Mouse (Mus musculus) neural tube, postnatal 0 days (tissue): Measurements from ENCODE around the gene Clic3. TPM values are rescaled to one million over a fixed set of nuclear protein-coding genes. Genes with fewer than 3 reads are reported as not detected.

Experiments
- microRNA-seq: library from miRNA; unstranded; fragments of <30 nt; microRNA quantifications from one replicate; pipeline ENCODE4, GENCODE M21; 2016
- polyA plus RNA-seq: library from polyadenylated mRNA; unstranded; fragments of >200 nt; fragmentation: Nextera tagmentation; extraction: Ambion mirVana; gene quantifications from 2 replicates; pipeline ENCODE4 v1.2.1, GENCODE M21; 2015

Clic3 gene
- polyA plus RNA-seq: 1.3 and 1.8 TPM in 2 replicates

GRCm38 (mm10) chr2:25456205-25456953 is at the start of gene Clic3:
Gene Clic3 (plus strand): TSS chr2:25456838.

GRCm38 (mm10) chr2:25422587-25423410 is 33.8 kb upstream of the Clic3 start, which contains the start of gene Fut7:
Gene Fut7 (plus strand): TSS chr2:25423267.

GRCm38 (mm10) chr2:25428442-25429236 is 28.0 kb upstream of the Clic3 start, which contains the start of gene Abca2:
Gene Abca2 (plus strand): TSS chr2:25428703.

GRCm38 (mm10) chr2:25460551-25461309 is 4.1 kb downstream of the Clic3 start, which contains the start of gene Paxx:
Gene Paxx (minus strand): TSS chr2:25461094.

GRCm38 (mm10) chr2:25469969-25470368 is 13.3 kb downstream of the Clic3 start, which contains the start of gene Ptgds:
Gene Ptgds (minus strand): TSS chr2:25470046.

GRCm38 (mm10) chr2:25493476-25493961 is 36.9 kb downstream of the Clic3 start, which contains the start of gene Lcn12:
Gene Lcn12 (minus strand): TSS chr2:25493911.

GRCm38 (mm10) chr2:25500576-25501405 is 44.2 kb downstream of the Clic3 start, which contains the start of gene Fbxw5:
Gene Fbxw5 (plus strand): TSS chr2:25500750.

GRCm38 (mm10) chr2:25501593-25502486 is 45.2 kb downstream of the Clic3 start, which contains the start of gene C8g:
Gene C8g (minus strand): TSS chr2:25501719.

Small RNA genes lying within 50 kb of the gene (microRNA-seq; reads per million reads assigned to microRNA genes)
- gene Mir3087: 2.0 reads per million

Other genes with a start within 250 kb of the Clic3 start
- gene Nelfb, start 245.3 kb upstream of the Clic3 start, polyA plus RNA-seq: 73.6 and 78.9 TPM in 2 replicates
- gene Stpg3, start 242.2 kb upstream of the Clic3 start, polyA plus RNA-seq: 0.12 TPM in 1 of 2 replicates, not detected in the other
- 0.53 TPM in 1 of 2 replicates, not detected in the other for gene Fam166a, start 238.1 kb upstream of the Clic3 start, polyA plus RNA-seq
- 538 and 555 TPM in 2 replicates for gene Tubb4b, start 232.1 kb upstream of the Clic3 start, polyA plus RNA-seq
- not detected in 2 replicates for gene Slc34a3, start 222.5 kb upstream of the Clic3 start, polyA plus RNA-seq
- not detected in 2 replicates for gene Rnf224, start 220.1 kb upstream of the Clic3 start, polyA plus RNA-seq
- gene Rnf208, start 214.6 kb upstream of the Clic3 start, polyA plus RNA-seq: 233 and 275 TPM in 2 replicates
- gene Cysrt1, start 214.4 kb upstream of the Clic3 start, polyA plus RNA-seq: 0.18 TPM in 1 of 2 replicates, not detected in the other
- 2.6 and 3.2 TPM in 2 replicates for gene AL732309.1, start 210.0 kb upstream of the Clic3 start, polyA plus RNA-seq
- 23.8 and 25.9 TPM in 2 replicates for gene Tmem203, start 201.4 kb upstream of the Clic3 start, polyA plus RNA-seq
- 15.4 and 16.4 TPM in 2 replicates for gene Tprn, start 194.2 kb upstream of the Clic3 start, polyA plus RNA-seq
- gene Ssna1, start 184.4 kb upstream of the Clic3 start, polyA plus RNA-seq: 166 and 169 TPM in 2 replicates
- 86.3 and 90.8 TPM in 2 replicates for gene Anapc2, start 184.4 kb upstream of the Clic3 start, polyA plus RNA-seq
- 0.34 TPM in 1 of 2 replicates, not detected in the other for gene Tmem210, start 168.7 kb upstream of the Clic3 start, polyA plus RNA-seq
- gene Lrrc26, start 166.9 kb upstream of the Clic3 start, polyA plus RNA-seq: 0.13 and 0.38 TPM in 2 replicates
- gene Grin1, start 137.7 kb upstream of the Clic3 start, polyA plus RNA-seq: 89.6 and 112 TPM in 2 replicates
- 46.6 and 48.4 TPM in 2 replicates for gene Man1b1, start 124.5 kb upstream of the Clic3 start, polyA plus RNA-seq
- gene Dpp7, start 100.5 kb upstream of the Clic3 start, polyA plus RNA-seq: 20.6 and 20.9 TPM in 2 replicates
- gene Uap1l1, start 91.2 kb upstream of the Clic3 start, polyA plus RNA-seq: 19.7 and 22.7 TPM in 2 replicates
- 16.8 and 18.2 TPM in 2 replicates for gene Sapcd2, start 84.5 kb upstream of the Clic3 start, polyA plus RNA-seq
- 15.6 and 17.4 TPM in 2 replicates for gene Entpd2, start 61.0 kb upstream of the Clic3 start, polyA plus RNA-seq
- 405 and 457 TPM in 2 replicates for gene Npdc1, start 57.5 kb upstream of the Clic3 start, polyA plus RNA-seq
- 0.30 and 0.41 TPM in 2 replicates for gene Fut7, start 33.6 kb upstream of the Clic3 start, polyA plus RNA-seq
- gene Abca2, start 28.1 kb upstream of the Clic3 start, polyA plus RNA-seq: 11.5 and 17.0 TPM in 2 replicates
- 131 and 140 TPM in 2 replicates for gene Paxx, start 4.3 kb downstream of the Clic3 start, polyA plus RNA-seq
- gene Ptgds, start 13.2 kb downstream of the Clic3 start, polyA plus RNA-seq: 1,109 and 2,669 TPM in 2 replicates
- not detected in 2 replicates for gene Lcn12, start 37.1 kb downstream of the Clic3 start, polyA plus RNA-seq
- gene Fbxw5, start 43.9 kb downstream of the Clic3 start, polyA plus RNA-seq: 103 and 115 TPM in 2 replicates
- gene C8g, start 44.9 kb downstream of the Clic3 start, polyA plus RNA-seq: 6.2 TPM in 2 replicates
- gene Traf2, start 90.1 kb downstream of the Clic3 start, polyA plus RNA-seq: 11.9 and 12.1 TPM in 2 replicates
- gene Edf1, start 101.0 kb downstream of the Clic3 start, polyA plus RNA-seq: 403 and 421 TPM in 2 replicates
- 1.0 and 3.1 TPM in 2 replicates for gene Mamdc4, start 118.0 kb downstream of the Clic3 start, polyA plus RNA-seq
- 251 and 258 TPM in 2 replicates for gene Phpt1, start 118.4 kb downstream of the Clic3 start, polyA plus RNA-seq
- 20.4 and 21.5 TPM in 2 replicates for gene Ajm1, start 124.9 kb downstream of the Clic3 start, polyA plus RNA-seq
- gene Rabl6, start 151.7 kb downstream of the Clic3 start, polyA plus RNA-seq: 56.5 and 61.3 TPM in 2 replicates
- 0.45 and 0.50 TPM in 2 replicates for gene Ccdc183, start 160.8 kb downstream of the Clic3 start, polyA plus RNA-seq
- 63.4 and 65.7 TPM in 2 replicates for gene Tmem141, start 165.2 kb downstream of the Clic3 start, polyA plus RNA-seq
- 13.4 and 13.6 TPM in 2 replicates for gene Fcna, start 171.2 kb downstream of the Clic3 start, polyA plus RNA-seq
- not detected in 2 replicates for gene Lcn8, start 196.3 kb downstream of the Clic3 start, polyA plus RNA-seq
- gene Lcn5, start 201.1 kb downstream of the Clic3 start, polyA plus RNA-seq: not detected in 2 replicates
- gene Lcn6, start 219.9 kb downstream of the Clic3 start, polyA plus RNA-seq: not detected in 2 replicates
- not detected in 2 replicates for gene Lcn10, start 225.9 kb downstream of the Clic3 start, polyA plus RNA-seq
- gene Obp2a, start 243.2 kb downstream of the Clic3 start, polyA plus RNA-seq: not detected in 2 replicates
- gene Bmyc, start 249.9 kb downstream of the Clic3 start, polyA plus RNA-seq: 259 and 263 TPM in 2 replicates